Mouse (Mus musculus): Measurements from ENCODE around the gene Cntnap1. TPM values are rescaled to one million over a fixed set of nuclear protein-coding genes. Genes with fewer than 3 reads are reported as not detected.

Cntnap1 gene
- total RNA-seq, 2 experiments from 2014 or later, result 0.82 to 1.2 TPM

Small RNA genes lying within 50 kb of the gene (microRNA-seq; reads per million reads assigned to microRNA genes)
- not detected for gene Gm27626

Other genes starting within 250 kb of the Cntnap1 start
- gene Stat3, start 231.0 kb upstream of the Cntnap1 start, total RNA-seq (2021), result 10 to 100 TPM; 38.1 to 48.6 TPM
- 100 to 1,000 TPM; 128 to 153 TPM for gene Cavin1, start 199.6 kb upstream of the Cntnap1 start, total RNA-seq (2021)
- gene Atp6v0a1, start 161.1 kb upstream of the Cntnap1 start, total RNA-seq (2021), result 10 to 100 TPM; 57.0 to 74.4 TPM
- gene Naglu, start 100.5 kb upstream of the Cntnap1 start, total RNA-seq (2021), result 1 to 10 TPM; 3.9 TPM
- under 1 TPM; 0.16 to 0.33 TPM for gene Hsd17b1, start 92.1 kb upstream of the Cntnap1 start, total RNA-seq (2021)
- 1 to 10 TPM; 7.3 to 7.7 TPM for gene Coasy, start 88.0 kb upstream of the Cntnap1 start, total RNA-seq (2021)
- gene Mlx, start 83.2 kb upstream of the Cntnap1 start, total RNA-seq (2021), result 10 to 100 TPM; 12.3 to 14.4 TPM
- 1 to 10 TPM; 1.7 to 2.0 TPM for gene Psmc3ip, start 75.1 kb upstream of the Cntnap1 start, total RNA-seq (2021)
- 10 to 100 TPM; 27.1 to 30.4 TPM for gene Retreg3, start 50.6 kb upstream of the Cntnap1 start, total RNA-seq (2021)
- 10 to 100 TPM; 24.7 to 26.2 TPM for gene Tubg1, start 50.6 kb upstream of the Cntnap1 start, total RNA-seq (2021)
- gene Tubg2, start 14.6 kb upstream of the Cntnap1 start, total RNA-seq (2021), result 1 to 10 TPM; 2.7 to 3.3 TPM
- gene Plekhh3, start 828 bp downstream of the Cntnap1 start, total RNA-seq (2021), result 10 to 100 TPM; 19.4 to 24.2 TPM
- gene Ccr10, start 4.9 kb downstream of the Cntnap1 start, total RNA-seq (2021), result not detected
- gene Ezh1, start 55.9 kb downstream of the Cntnap1 start, total RNA-seq (2021), result 10 to 100 TPM; 25.3 to 26.3 TPM
- 10 to 100 TPM; 30.1 to 31.0 TPM for gene Ramp2, start 75.5 kb downstream of the Cntnap1 start, total RNA-seq (2021)
- 10 to 100 TPM; 46.1 to 46.8 TPM for gene Vps25, start 83.2 kb downstream of the Cntnap1 start, total RNA-seq (2021)
- under 1 TPM; 0.23 to 0.26 TPM for gene Wnk4, start 90.0 kb downstream of the Cntnap1 start, total RNA-seq (2021)
- under 1 TPM; 0.31 to 0.37 TPM for gene Cntd1, start 108.5 kb downstream of the Cntnap1 start, total RNA-seq (2021)
- 10 to 100 TPM; 71.2 to 81.6 TPM for gene Coa3, start 108.6 kb downstream of the Cntnap1 start, total RNA-seq (2021)
- 10 to 100 TPM; 85.6 to 95.6 TPM for gene Becn1, start 131.8 kb downstream of the Cntnap1 start, total RNA-seq (2021)
- 10 to 100 TPM; 66.4 to 81.3 TPM for gene Psme3, start 145.7 kb downstream of the Cntnap1 start, total RNA-seq (2021)
- 1 to 10 TPM; 1.0 to 1.1 TPM for gene Aoc2, start 154.5 kb downstream of the Cntnap1 start, total RNA-seq (2021)
- 1 to 10 TPM; 5.3 to 9.6 TPM for gene Aoc3, start 160.1 kb downstream of the Cntnap1 start, total RNA-seq (2021)
- gene G6pc, start 197.0 kb downstream of the Cntnap1 start, total RNA-seq (2021), result not detected
- 10 to 100 TPM; 22.8 to 25.7 TPM for gene Aarsd1, start 247.1 kb downstream of the Cntnap1 start, total RNA-seq (2021)

All from gastrocnemius, adult 18-20 months (tissue).